Mouse (Mus musculus) megakaryocyte, embryonic 14.5 days (primary cell): ENCODE measurements around the gene Epb42. TPM values are rescaled to one million over a fixed set of nuclear protein-coding genes. Genes with fewer than 3 reads are reported as not detected.
"Not testable (repeated sequence)": the region's sequence is repeated elsewhere in the genome, so short reads cannot be mapped to it uniquely, and the experiment has no call there.

Experiments used
- H3K27me3 ChIP-seq: replicated peaks from 2 replicates; pipeline ENCODE3; 2012; ENCODE audit warnings: inconsistent platforms
- H3K36me3 ChIP-seq: replicated peaks from 2 replicates; pipeline ENCODE3; 2012; ENCODE audit warnings: low read length, inconsistent platforms, mixed read lengths
- H3K4me1 ChIP-seq: 2 replicates; pipeline ENCODE4 v1.6.1; 2012; ENCODE audit warnings: inconsistent platforms
- H3K4me3 ChIP-seq: replicated peaks from 2 replicates; pipeline ENCODE3; 2012; ENCODE audit warnings: moderate library complexity, mild to moderate bottlenecking, inconsistent platforms
- H3K9me3 ChIP-seq: 2 replicates; pipeline ENCODE4 v1.6.1; 2012; ENCODE audit warnings: inconsistent platforms
- FLI1 ChIP-seq: IDR thresholded peaks from 2 replicates; pipeline ENCODE4 v1.6.1; 2012; ENCODE audit warnings: low read length, inconsistent platforms, mixed read lengths
- GATA1 ChIP-seq: IDR thresholded peaks from 3 replicates; pipeline ENCODE4 v1.6.1; 2012; ENCODE audit warnings: mixed read lengths, low read length, inconsistent platforms, borderline replicate concordance
- polyA plus RNA-seq: library from polyadenylated mRNA; stranded (reverse); fragments of >175 nt; gene quantifications from 2 replicates; pipeline ENCODE4 v1.2.3, GENCODE M21; 2012; ENCODE audit warnings: low replicate concordance; ENCODE audit not compliant: insufficient read depth

Gene Epb42
- polyA plus RNA-seq, 1 experiment: not detected

DNA sequence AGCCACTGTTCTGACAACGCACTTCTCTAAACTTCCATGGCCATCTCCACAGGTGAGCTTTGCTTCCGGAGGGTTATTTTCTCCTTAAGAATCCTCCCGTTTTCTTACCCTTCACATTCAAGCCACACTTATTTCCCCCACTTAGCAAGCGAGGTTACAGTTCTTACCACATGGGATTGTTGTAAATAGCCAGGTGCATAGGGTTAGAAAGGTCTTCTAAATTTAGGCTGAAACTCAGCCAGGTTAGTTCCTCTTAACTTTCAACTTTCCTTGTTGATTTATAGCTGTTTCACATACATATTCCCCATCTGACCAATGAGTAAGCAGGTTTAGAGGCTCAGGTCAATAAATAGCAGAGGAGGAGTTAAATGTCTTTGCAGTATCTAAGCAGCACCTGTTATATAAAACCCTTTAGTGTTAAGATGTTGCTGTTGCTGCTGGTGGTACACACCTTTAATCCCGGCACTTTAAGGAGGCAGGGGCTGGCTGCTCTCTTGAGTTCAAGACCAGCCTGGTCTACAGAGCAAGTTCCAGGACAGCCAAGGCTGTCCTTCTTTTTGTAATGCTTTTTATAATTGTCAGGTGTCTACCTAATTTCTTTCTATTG lies 27.7 kb downstream of the Epb42 start:
- Histone ChIP-seq H3K27me3 (no peaks in the 10 kb centered on the region), H3K4me3 (peak overlapping the region; percentile 98)
- TF ChIP-seq GATA1 (no peak), FLI1 (no peak)

GRCm38 (mm10) chr2:121008664-121009007 lies 28.2 kb downstream of the Epb42 start:
- Histone ChIP-seq H3K9me3 (no peaks in the 10 kb centered on the region), H3K36me3 (peaks cover 38% of the 10 kb centered on the region), H3K4me1 (peaks cover 24% of the 10 kb centered on the region), H3K27me3 (no peaks in the 10 kb centered on the region), H3K4me3 (peak overlapping the region; percentile 98)
- no peak for TF ChIP-seq GATA1
- TF ChIP-seq FLI1: no peak

More for the DNA sequence above, 27.7 kb downstream of the Epb42 start:
- H3K36me3 ChIP-seq: peaks cover 42% of the 10 kb centered on the region
- peaks cover 24% of the 10 kb centered on the region for H3K4me1 ChIP-seq
- H3K9me3 ChIP-seq: no peaks in the 10 kb centered on the region

DNA sequence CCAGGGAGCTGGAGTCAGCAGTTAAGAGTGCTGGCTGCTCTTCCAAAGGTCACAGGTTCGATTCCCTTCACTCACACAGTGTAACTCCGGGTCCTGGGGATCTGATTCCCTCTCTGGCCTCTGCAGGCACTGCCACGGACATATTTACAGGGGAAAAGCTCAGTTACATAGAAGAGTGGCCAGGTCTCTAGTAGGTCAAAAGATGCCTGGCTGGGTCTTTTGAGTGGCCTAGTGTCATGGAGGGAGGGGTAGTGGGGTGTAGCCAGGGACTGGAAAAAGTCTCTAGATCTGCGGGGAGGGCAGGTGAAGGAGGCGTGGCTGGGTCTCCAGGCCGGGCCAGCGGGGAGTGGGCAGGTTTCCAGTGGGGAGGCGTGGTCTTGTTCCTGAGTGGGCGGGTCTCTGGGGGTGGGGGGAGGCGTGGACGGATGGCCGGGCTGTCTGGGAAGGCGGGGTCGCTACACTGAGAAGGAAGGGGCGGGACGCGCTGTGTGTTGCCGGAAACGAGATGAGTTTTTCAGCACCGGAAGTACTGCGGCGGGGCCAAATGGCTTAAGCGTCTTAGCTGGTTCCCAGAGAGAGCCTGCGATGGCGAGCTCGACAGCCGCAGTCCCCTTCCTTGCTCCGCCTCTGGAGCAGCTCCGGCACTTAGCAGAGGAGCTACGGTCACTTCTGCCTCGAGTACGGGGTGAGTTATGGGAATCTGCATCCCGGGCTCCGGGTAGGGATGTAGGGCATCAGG lies 28.8 kb downstream of the Epb42 start, which contains the start of gene Ccndbp1:
Gene Ccndbp1 (plus strand): TSS at position 479 of the 739 bp plus-strand sequence.
- Histone ChIP-seq H3K36me3 (peaks cover 38% of the 10 kb centered on the region), H3K27me3 (no peaks in the 10 kb centered on the region), H3K4me3 (peak within 1 kb of the TSS; percentile 98), H3K9me3 (no peaks in the 10 kb centered on the region; the same call in 1 of the 2 replicates), H3K4me1 (peaks cover 24% of the 10 kb centered on the region)
- TF ChIP-seq FLI1: peak; percentile 78; the same call in 1 of the 2 replicates
- no peak for TF ChIP-seq GATA1

GRCm38 (mm10) chr2:121006986-121007385 lies 29.9 kb downstream of the Epb42 start:
- Histone ChIP-seq H3K27me3 (no peaks in the 10 kb centered on the region), H3K4me3 (no peak overlapping the region), H3K4me1 (peaks cover 24% of the 10 kb centered on the region), H3K36me3 (peaks cover 28% of the 10 kb centered on the region), H3K9me3 (no peaks in the 10 kb centered on the region; the same call in 1 of the 2 replicates)
- TF ChIP-seq FLI1: no peak
- TF ChIP-seq GATA1: no peak

DNA sequence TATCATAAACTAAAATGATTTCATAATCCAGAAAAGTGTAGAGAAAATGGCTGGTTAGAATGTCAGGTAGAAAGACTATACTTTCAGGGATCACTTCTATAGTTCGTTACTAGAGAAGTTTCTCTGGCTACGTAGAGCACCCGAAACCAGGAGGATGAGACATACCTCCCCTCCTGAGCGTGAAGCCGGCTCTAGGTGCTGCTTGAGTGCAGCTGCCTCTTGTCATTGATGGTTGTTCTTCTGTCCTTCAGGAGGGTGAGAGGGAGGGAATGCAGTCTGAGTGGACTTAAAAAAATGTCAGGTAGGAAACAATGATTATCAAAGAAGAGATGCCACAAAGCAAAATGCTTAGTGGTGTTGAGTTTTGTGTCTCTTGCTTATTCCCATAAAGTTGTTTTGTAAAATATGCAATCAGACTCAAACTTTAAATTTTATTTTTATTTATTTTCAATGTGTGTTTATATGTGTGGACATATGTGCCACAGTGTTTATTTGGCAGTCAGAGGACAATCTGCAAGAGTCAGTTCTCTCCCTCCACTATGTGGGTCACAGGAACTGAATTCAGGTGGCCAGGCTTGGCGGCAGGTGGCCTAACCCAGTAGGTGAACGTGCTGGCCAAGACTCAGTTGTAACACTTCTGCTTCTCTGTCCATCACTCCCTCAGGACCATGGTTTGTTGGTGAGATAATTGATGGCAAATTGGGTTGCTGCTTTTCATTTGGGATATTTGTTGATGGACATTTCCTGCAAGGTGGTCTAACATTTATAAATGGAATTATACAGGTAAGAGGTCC lies 32.7 kb downstream of the Epb42 start:
- no peaks in the 10 kb centered on the region; the same call in 1 of the 2 replicates for H3K9me3 ChIP-seq
- H3K27me3 ChIP-seq: no peaks in the 10 kb centered on the region
- peaks cover 11% of the 10 kb centered on the region for H3K36me3 ChIP-seq
- H3K4me3 ChIP-seq: no peak overlapping the region
- TF ChIP-seq GATA1: no peak
- H3K4me1 ChIP-seq: peaks cover 19% of the 10 kb centered on the region

- H3K9me3 ChIP-seq: no peaks in the 10 kb centered on the region; the same call in 1 of the 2 replicates
- H3K27me3 ChIP-seq: no peaks in the 10 kb centered on the region
- peaks cover 14% of the 10 kb centered on the region for H3K4me1 ChIP-seq
- no peak overlapping the region for H3K4me3 ChIP-seq
- no peak for TF ChIP-seq FLI1
- TF ChIP-seq GATA1: no peak
- peaks cover 11% of the 10 kb centered on the region for H3K36me3 ChIP-seq
Measured at GRCm38 (mm10) chr2:121003586-121003985, 33.3 kb downstream of the Epb42 start.

GRCm38 (mm10) chr2:120998863-120999262 lies 38.0 kb downstream of the Epb42 start:
- Histone ChIP-seq H3K36me3 (peaks cover 11% of the 10 kb centered on the region), H3K4me3 (no peak overlapping the region)
- no peak for TF ChIP-seq GATA1
- TF ChIP-seq FLI1: no peak

GRCm38 (mm10) chr2:120996607-120997006 lies 40.3 kb downstream of the Epb42 start:
- H3K4me1 ChIP-seq, H3K27me3 ChIP-seq, H3K9me3 ChIP-seq, H3K36me3 ChIP-seq, H3K4me3 ChIP-seq: not testable (repeated sequence)

More at GRCm38 (mm10) chr2:120998863-120999262, 38.0 kb downstream of the Epb42 start:
- no peaks in the 10 kb centered on the region for H3K4me1 ChIP-seq
- H3K27me3 ChIP-seq: no peaks in the 10 kb centered on the region
- H3K9me3 ChIP-seq: no peaks in the 10 kb centered on the region; the same call in 1 of the 2 replicates

DNA sequence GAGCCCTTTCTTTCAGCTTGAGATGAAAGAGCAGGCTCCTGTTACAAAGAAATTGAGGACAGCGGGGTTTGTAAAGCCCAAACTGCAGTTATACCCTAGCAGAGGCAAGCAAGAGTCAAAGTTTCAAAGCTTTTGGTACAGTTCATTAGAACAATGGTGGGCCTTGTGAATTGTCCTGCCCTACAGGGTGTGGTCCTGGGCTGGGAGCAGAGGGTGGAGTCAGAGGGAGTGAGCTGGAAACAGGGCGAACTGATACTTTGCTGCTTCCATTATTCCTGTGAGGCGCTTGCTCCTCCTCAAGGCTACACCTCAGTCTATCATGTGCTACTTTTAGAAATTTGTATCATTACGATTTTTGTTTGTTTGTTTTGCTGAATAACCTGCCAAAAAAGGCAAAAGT lies 45.7 kb downstream of the Epb42 start:
- no peak for TF ChIP-seq GATA1
- TF ChIP-seq FLI1: no peak
- H3K9me3 ChIP-seq: no peaks in the 10 kb centered on the region
- H3K4me3 ChIP-seq: no peak overlapping the region
- peaks cover 4% of the 10 kb centered on the region; the same call in 1 of the 2 replicates for H3K4me1 ChIP-seq
- H3K27me3 ChIP-seq: no peaks in the 10 kb centered on the region
- H3K36me3 ChIP-seq: peaks cover 17% of the 10 kb centered on the region

DNA sequence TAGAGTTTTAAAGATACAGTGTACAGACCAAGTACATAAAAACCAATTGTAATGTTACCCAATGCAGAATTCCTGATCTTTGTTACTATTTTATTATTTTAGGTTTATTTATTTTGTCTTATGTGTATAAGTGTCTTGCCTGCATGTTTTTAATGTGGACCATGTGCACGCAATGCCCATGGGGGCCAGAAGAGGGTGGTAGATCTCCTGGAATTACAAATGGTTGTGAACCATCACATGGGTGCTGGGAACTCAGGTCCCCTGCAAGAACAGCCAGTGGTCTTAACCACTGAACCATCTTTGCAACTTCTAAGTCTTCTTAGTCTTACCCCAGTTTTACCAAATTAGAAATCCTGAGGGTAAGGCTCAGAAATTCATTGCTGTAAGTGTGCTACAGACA lies 51.6 kb downstream of the Epb42 start:
- Histone ChIP-seq H3K27me3 (no peaks in the 10 kb centered on the region), H3K9me3 (no peaks in the 10 kb centered on the region), H3K4me1 (peaks cover 4% of the 10 kb centered on the region; the same call in 1 of the 2 replicates), H3K36me3 (peaks cover 27% of the 10 kb centered on the region), H3K4me3 (no peak overlapping the region)
- TF ChIP-seq GATA1 (no peak), FLI1 (no peak)
